Mouse (Mus musculus) urinary bladder, adult 2 months (tissue): ENCODE results near the gene Zfp451. TPM values are rescaled to one million over a fixed set of nuclear protein-coding genes. Genes with fewer than 3 reads are reported as not detected.
"Not testable (repeated sequence)": the region's sequence is repeated elsewhere in the genome, so short reads cannot be mapped to it uniquely, and the experiment has no call there.

Source experiments
- DNase-seq: peaks from one replicate; pipeline ENCODE4 v3.0.0; 2022; ENCODE audit warnings: low spot score
- polyA plus RNA-seq: library from polyadenylated mRNA; depleted of rRNA; stranded (reverse); fragments of >200 nt; gene quantifications from 2 replicates; pipeline ENCODE4 v1.2.3, GENCODE M21; 2012; rRNA removed

The Zfp451 gene
- 15.8 and 16.8 TPM in 2 replicates for polyA plus RNA-seq

DNA sequence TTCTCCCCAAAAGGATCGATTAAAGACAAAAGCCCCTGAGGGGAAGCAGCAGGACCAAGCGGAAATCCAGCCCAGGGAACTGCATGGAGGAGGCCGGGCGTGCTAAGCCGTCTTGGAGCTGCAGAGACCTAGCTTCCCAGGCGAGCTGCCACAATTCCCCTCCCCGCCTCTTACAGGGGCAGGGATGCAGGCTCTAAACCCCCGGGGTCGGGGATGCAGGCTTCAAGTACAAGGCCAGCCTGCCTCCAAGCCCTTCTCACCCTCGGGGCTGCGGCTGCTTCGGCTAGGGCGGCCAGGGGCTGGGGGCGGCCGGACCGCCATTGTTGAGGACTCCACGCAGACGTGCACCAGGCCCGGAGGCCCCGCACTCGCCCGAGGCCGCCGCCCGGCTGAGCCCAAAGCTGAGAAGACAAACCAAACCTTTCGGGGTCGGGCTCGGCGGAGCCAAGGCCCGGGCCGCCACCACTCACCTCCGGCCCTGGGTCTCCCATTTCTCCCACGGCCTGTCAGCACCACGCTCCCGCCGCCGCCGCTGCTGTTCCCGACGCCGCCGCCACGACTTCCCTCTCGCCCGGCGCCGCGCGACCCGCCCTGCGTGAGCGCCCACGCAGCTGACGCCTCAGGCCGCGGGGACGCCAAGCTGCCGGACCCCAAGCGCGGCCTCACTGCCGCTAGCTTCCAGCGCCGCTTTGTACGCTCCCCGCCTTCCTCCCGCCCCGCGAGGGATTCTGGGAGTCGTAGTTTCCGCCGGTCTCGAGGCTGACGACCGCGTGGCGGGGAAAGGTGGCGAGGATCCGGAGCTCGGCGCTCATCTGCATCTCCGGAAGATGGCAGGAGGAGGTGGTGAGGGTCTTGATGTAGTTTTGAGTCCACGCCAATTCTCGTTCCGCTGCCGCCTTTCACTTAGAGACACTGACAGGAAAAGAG, at the start of gene Zfp451:
Gene Zfp451 (minus strand): TSS at position 728 of the 927 bp plus-strand sequence.
- peak; percentile 85 for DNase-seq

DNA sequence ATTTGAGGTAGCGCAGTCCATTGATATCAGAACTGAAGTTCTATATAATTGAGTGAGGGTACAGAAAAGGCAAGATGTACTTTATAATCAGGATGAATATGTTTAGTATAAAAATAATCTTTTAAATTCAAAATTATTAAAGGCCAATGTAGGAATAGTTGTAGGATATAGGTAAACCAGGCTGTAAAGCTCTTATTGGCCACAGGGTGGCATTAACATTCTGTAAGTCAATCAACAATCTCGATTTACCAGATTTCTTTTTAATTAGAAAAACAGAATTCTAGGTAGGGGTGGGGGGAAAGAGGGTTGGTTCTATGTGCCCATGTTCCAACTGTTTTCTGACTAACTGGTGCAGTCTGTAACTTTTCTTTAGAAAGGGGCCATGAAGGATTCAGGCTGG, 32.4 kb upstream of the Zfp451 start:
- DNase-seq: no peak

- DNase-seq: no peak
Observed at GRCm38 (mm10) chr1:33843823-33844222, 29.4 kb upstream of the Zfp451 start.

DNA sequence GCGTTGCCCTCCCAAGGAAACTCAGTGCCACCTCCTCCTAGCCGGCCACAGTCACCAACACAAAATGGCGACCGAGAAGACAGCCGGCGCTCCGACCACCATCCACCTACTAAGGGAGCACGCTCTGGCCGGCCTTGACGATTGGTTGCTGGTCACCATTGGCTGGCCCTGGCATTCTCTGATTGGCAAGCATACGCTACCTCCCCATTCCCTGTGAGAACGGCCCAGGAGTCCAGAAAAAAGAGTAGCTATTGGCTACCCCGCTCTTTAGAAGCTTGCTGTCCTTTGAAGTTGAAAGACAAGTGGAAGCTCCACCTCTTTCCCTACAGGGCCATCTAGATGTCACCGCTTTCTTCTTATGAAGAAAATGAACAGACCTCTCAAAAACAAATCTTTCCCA, 24.6 kb upstream of the Zfp451 start:
- DNase-seq: not testable (repeated sequence)

DNA sequence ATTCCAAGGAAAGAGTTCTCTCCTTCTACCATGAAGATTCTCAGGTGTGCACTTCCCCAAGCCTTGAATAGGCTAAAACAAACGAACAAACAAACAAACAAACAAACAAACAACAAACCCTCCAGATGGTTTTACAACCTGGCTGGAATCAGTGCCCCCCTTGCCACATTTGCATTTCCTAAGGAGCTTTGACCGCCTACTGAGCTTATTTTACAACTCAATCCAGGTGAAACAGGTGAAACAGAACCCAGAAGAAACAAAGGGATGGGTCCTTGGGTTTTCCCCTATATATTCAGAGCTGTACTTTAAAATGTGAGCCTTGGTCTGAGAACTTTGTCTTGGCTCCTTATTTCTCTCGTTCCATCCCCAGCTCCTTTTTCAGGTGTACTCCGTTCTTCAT, 16.2 kb upstream of the Zfp451 start:
- DNase-seq: no peak

- no peak for DNase-seq
Observed at GRCm38 (mm10) chr1:33817931-33818330, 3.5 kb upstream of the Zfp451 start.

- no peak for DNase-seq
Observed at GRCm38 (mm10) chr1:33813495-33813867, 914 bp downstream of the Zfp451 start.

DNA sequence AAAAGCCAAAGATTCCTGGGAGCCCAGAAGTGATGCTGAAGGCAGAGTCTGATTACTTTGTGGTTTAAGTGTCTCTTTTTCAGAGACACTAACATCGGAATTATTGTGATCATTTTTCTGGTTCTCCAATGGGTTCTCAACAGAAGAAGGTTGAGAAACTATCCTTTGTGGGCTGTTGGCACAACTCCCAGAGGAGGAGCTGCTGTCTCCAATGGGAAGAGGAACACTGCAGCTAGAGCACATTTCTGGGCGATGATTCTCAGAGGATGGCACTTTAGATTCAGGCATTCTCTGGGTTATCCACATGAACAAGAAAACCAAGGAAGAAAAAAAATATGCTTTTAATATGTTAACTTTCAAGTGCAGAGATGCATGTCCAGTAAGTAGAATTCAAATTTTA, 11.1 kb downstream of the Zfp451 start:
- DNase-seq: no peak

DNA sequence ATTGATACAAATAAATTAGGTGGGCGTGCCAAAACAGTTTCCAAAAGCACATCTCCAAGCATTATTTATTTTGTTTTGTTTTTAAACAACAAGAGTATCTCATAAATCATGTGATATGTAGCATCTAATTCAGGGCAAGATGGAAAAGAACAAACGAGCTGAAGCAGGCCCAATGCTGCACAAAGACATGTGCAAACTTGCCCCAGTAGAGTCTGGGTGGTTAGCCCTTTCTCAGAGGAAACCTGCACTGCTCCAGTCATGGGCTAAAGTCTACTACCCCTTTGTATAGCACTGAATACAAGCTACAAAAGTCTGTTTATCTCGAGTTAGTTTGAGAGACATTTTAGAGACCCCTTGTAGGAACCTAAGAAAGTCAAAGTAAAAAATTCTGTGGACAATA, 14.8 kb downstream of the Zfp451 start:
- no peak for DNase-seq

- DNase-seq: no peak
Observed at GRCm38 (mm10) chr1:33788493-33788892, 25.9 kb downstream of the Zfp451 start.

- DNase-seq: no peak
Observed at GRCm38 (mm10) chr1:33788072-33788471, 26.3 kb downstream of the Zfp451 start.

DNA sequence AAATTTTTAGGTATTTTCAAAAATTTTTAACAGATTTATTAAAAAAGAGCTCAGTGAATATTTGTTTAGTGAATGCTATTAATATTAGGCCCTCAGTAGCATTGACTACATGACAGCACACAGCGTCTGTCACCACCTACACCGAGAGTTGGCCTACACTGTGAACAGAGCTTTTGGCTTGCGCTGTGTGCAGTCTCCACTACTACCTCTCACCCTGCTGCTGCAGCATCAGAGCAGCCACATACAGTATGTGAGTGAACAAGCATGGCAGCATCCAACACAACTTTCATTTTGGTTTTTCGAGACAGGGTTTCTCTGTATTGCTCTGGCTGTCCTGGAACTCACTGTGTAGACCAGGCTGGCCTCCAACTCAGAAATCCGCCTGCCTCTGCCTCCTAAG, 29.8 kb downstream of the Zfp451 start:
- no peak for DNase-seq

DNA sequence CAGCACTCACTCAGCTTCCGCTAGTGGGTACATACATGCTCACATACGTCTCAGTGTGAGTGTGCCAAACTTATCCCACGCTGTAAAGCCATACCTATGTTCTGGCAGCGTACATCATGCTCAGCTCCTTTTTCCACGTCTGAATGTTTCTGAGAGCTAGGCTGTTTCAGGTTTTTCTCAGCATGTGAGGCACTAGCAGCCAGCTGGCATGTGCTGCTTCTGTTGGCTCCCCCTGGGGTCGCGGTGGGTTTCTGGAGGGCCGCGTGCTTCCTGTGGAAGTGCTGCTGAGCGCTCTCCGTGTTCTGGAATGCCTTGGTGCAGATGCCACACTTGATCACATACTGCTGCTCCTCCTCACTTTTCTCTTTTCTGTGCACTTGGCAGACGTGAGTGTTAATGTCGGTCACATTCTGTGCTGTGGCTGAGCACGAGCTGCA, 38.2 kb downstream of the Zfp451 start:
- DNase-seq: no peak

DNA sequence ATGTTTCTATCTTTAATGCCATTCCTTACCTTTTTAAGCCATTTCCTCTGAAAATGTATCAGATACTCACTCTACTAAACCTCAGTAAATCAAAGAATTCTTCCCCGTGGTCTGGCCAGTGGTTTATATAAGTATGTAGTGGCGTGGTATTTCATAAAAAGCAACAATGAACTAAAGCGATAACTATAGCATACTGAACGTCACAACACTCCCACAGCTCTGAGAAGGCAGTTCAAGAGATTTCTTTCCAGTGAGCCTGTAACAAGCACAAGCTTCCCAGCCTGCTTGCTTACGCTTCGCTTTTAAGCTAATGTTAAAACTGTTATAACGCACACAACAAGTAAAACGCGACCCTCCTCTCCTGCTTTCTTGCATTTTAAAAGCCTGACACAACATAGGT, 42.3 kb downstream of the Zfp451 start:
- no peak for DNase-seq

- DNase-seq: no peak
Observed at GRCm38 (mm10) chr1:33771621-33772020, 42.8 kb downstream of the Zfp451 start.

- DNase-seq: no peak
Observed at GRCm38 (mm10) chr1:33768827-33769226, 45.6 kb downstream of the Zfp451 start.

GRCm38 (mm10) chr1:33768091-33768787, 46.2 kb downstream of the Zfp451 start:
- DNase-seq: no peak

DNA sequence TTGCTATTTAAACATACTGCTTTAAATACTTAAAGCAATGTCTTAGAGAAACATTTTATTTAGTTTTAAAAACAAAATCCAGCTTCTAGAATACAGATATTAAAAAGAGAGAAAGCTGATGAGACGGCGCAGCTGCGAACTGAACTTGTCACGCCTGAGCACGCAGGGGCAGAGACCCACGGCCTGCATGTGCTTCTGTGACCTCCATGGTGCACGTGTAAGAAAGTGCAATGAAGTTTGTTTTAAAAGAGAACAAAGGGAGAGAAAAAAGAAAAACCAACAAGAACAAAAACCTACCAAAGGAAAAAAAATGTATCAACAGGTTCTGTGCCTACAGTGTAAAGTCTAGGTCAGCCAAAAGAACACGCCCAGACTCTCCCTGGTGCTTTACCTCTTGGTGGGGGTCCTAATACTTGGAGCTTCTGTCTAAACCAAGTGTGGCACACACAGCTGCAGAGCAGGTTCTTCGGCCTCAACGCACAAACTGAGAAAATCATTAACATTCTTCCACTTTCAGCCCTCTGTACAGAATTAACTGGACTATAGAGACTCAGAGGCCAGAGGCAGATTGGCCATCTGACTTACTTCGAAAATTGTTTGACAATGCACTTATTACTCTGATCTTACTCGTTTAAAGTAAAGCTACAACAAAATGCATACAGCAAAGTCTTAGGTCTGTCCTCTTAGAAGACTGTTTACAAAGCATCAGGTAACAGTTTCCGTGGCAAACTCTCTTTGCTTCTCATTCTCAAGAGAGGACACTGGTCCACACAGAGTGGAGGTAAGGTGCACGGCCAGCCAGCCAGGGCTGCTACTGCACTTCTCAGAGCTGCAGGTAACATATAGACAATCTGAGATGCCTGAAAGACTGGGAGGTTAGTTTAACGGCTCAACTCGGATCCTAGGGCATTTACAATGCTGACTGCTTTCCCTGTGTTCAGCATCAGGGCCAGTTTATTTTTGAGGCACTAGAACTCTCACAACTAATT, 47.6 kb downstream of the Zfp451 start:
- no peak for DNase-seq

DNA sequence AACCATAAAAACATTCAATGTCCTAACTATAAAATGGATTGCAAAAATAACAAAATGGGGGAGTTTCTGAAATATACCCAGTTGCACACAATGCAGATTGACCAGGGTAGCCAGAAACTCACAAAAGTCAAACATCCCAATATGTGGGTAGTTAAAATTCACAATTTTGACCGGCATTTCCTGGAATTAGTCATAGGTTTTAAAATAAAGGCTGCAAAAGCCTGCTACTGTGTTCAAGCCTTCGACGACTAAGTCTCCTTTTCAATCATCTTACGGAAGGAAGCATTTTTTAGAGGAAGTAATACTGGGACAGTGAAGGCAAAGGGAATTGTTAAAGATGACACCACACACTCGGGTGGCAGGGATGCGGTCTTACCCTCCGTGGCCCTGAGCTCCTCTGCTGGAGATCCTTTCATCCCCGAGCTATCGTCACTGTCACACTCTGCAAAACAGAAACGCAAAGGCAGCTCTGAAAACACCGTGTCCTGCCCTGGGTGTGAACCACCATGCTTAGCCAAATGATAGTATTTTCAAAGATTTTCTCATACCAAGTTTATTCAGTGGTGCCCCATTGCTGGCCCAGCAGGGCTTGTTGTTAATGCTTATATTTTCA, 48.8 kb downstream of the Zfp451 start:
- no peak for DNase-seq

DNA sequence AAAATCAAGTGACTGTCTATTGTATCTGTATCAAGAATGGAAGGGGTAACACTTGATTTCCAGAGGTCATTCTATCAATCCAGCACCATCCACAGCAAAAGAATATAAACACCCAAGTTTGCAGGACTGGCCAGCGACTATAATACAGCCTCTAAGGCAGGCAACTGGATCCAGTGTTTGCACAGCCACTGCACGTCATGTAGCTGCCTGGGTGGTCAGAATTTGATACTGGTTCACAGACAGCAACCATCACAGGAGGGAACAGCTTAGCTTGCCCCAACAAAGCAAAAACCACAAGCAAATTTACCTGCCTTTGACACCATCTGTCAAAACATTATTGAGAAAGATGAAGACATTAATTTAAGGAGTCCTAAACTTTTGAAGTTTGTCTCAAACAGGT, 50.6 kb downstream of the Zfp451 start:
- DNase-seq: no peak

DNA sequence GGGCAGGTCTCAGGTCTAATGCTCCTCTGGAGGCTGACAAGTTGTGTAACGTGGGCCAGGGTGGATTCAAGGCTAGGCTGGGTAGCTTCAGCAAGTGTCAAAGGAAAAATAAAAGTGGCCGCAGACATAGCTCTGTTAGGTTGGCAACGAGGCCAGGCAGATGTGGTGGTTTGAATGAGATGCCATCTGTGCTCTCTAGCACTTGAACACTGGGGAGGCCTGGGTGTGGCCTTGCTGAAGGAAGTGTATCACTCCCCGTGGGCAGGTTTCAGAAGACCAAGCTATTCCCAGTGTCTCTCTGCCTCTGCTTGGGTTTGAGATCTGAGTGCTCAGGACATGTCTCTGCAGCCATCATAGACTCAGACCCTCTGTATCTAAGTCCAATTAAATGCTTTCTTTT, 55.9 kb downstream of the Zfp451 start:
- no peak for DNase-seq
